Mouse (Mus musculus): ENCODE results near the gene Cldn14. TPM values are rescaled to one million over a fixed set of nuclear protein-coding genes. Genes with fewer than 3 reads are reported as not detected.

Cldn14 gene
- polyA plus RNA-seq, 2 experiments = 1.0 to 1.2 TPM

DNA sequence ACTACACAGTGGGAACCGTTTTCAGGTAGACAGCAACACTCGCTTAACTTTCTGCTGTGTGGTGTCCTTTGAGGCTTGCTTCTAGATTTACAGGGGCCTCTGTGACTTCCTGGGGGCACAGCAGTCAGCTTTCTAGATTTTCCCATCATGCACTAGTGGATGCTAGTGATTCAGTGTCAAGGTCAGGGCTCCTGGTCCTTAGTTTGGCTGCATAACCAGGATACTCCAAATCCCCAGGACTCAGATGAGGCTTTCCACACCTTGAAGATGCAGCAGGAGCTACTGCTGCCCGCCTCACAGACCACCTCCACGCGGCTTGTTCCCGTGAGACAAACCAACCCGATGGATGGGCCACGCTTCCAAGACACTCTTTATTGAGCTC lies 90.0 kb downstream of the Cldn14 start:
- Histone ChIP-seq H3K27me3 (ENCODE audit: control insufficient read depth, insufficient read depth, low read length) (no peaks in the 10 kb centered on the region), H3K9ac (replicated peaks) (no peak overlapping the region), H3K4me1 (replicated peaks; ENCODE audit: control insufficient read depth in 2 of 2, insufficient read depth in 2 of 2, low read length in 1 of 2) (peaks cover 0 to 3% of the 10 kb centered on the region in 2 experiments; a peak in 1 of 4 replicates), H3K9me3 (ENCODE audit: control insufficient read depth, low read length) (no peaks in the 10 kb centered on the region), H3K36me3 (replicated peaks; ENCODE audit: control insufficient read depth, insufficient read depth, low read depth) (no peaks in the 10 kb centered on the region), H3K4me2 (ENCODE audit: low read depth) (no peak overlapping the region), H3K4me3 (ENCODE audit: insufficient read depth in 1 of 2, low read depth in 2 of 2, low read length in 2 of 2) (no peak overlapping the region), H3K27ac (no peak overlapping the region)
- TF ChIP-seq EP300 (IDR thresholded peaks at IDR 0.05; ENCODE audit: low read depth) = no peak
- no peak for TF ChIP-seq CTCF (IDR thresholded peaks at IDR 0.05; ENCODE audit: low read depth)
- no peak for ATAC-seq (ENCODE audit: insufficient read depth)
- no peak for DNase-seq (ENCODE audit: low read depth in 3 of 3, low spot score in 3 of 3)
- 54% methylated on average over 8 of the region's 8 CpGs for whole genome bisulfite sequencing (ENCODE audit: insufficient replicate concordance)

DNA sequence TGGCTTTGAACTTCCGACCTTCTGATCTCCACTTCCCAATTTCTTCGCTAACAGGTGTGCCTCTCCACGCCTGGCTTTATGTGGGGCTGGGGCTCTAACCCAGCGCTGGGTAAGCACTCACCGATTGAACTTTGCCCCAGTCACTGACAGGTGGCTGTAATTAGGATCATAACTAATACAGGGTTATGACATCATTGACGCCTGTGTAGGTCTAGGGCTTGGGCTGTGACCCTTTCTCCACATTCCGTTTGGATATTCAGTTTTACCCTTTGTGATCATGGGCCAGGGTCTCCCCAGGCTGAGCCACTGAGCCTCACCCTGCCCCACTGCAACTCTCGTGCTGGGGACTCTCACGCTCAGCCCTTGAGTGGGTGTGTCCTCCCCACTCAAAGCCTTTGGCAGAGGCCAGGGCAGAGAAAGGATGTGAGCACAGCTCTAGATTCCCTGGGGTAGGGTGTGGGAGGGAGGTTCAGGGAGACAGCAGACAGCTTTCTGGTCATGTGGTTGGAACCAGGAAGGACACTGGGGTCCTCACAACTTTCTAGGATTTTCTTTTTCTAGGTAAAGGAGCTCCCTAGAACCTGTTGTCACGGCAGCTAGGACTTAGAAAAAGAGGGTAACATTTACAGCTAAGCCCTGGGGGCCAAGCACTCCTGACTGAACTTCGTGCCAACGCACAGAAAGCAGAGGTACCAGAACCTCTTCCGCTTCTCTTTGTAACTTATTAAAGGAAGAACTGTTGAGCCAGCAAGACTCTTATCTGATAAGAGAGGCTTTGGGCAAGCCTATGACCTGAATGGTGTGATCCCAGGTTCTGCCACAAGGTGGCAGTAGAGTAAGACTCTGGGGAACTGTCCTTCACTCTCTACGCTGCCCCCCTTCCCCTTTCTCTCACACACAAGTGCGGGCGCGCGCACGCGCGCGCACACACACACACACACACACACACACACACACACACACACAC lies 90.6 kb downstream of the Cldn14 start:
- no peak overlapping the region for H3K27ac ChIP-seq
- peak; percentile 88 for TF ChIP-seq CTCF (IDR thresholded peaks at IDR 0.05; ENCODE audit: low read depth)
- TF ChIP-seq EP300 (IDR thresholded peaks at IDR 0.05; ENCODE audit: low read depth) = no peak
- peaks cover 0 to 3% of the 10 kb centered on the region in 2 experiments; a peak in 1 of 4 replicates for H3K4me1 ChIP-seq (replicated peaks; ENCODE audit: control insufficient read depth in 2 of 2, insufficient read depth in 2 of 2, low read length in 1 of 2)
- 39% methylated on average over 18 of the region's 22 CpGs for WGBS (ENCODE audit: insufficient replicate concordance)
- ATAC-seq (ENCODE audit: insufficient read depth) (peak; percentile 44; the same call in 1 of the 2 replicates), DNase-seq (ENCODE audit: low read depth in 3 of 3, low spot score in 3 of 3) (peak; percentile 65 to 74 (median 73))
- no peak overlapping the region for H3K4me3 ChIP-seq (ENCODE audit: insufficient read depth in 1 of 2, low read depth in 2 of 2, low read length in 2 of 2)
- H3K9ac ChIP-seq (replicated peaks) = no peak overlapping the region
- H3K9me3 ChIP-seq (ENCODE audit: control insufficient read depth, low read length) = no peaks in the 10 kb centered on the region
- no peaks in the 10 kb centered on the region for H3K27me3 ChIP-seq (ENCODE audit: control insufficient read depth, insufficient read depth, low read length)
- H3K4me2 ChIP-seq (ENCODE audit: low read depth) = no peak overlapping the region
- no peaks in the 10 kb centered on the region for H3K36me3 ChIP-seq (replicated peaks; ENCODE audit: control insufficient read depth, insufficient read depth, low read depth)

- TF ChIP-seq CTCF (IDR thresholded peaks at IDR 0.05; ENCODE audit: low read depth) (peak; percentile 53), EP300 (IDR thresholded peaks at IDR 0.05; ENCODE audit: low read depth) (no peak)
- Histone ChIP-seq H3K27me3 (ENCODE audit: control insufficient read depth, insufficient read depth, low read length) (no peaks in the 10 kb centered on the region), H3K4me2 (ENCODE audit: low read depth) (no peak overlapping the region), H3K4me3 (ENCODE audit: insufficient read depth in 1 of 2, low read depth in 2 of 2, low read length in 2 of 2) (no peak overlapping the region), H3K9me3 (ENCODE audit: control insufficient read depth, low read length) (no peaks in the 10 kb centered on the region), H3K9ac (replicated peaks) (no peak overlapping the region), H3K4me1 (replicated peaks; ENCODE audit: control insufficient read depth in 2 of 2, insufficient read depth in 2 of 2, low read length in 1 of 2) (peaks cover 0 to 7% of the 10 kb centered on the region in 2 experiments; a peak in 2 of 4 replicates), H3K36me3 (replicated peaks; ENCODE audit: control insufficient read depth, insufficient read depth, low read depth) (no peaks in the 10 kb centered on the region), H3K27ac (no peak overlapping the region)
- WGBS (ENCODE audit: insufficient replicate concordance) = 28% methylated on average over 9 of the region's 10 CpGs
- ATAC-seq (ENCODE audit: insufficient read depth) = no peak
- DNase-seq (ENCODE audit: low read depth in 3 of 3, low spot score in 3 of 3) = no peak
Observed at GRCm38 (mm10) chr16:93915338-93915849, 93.2 kb downstream of the Cldn14 start.

DNA sequence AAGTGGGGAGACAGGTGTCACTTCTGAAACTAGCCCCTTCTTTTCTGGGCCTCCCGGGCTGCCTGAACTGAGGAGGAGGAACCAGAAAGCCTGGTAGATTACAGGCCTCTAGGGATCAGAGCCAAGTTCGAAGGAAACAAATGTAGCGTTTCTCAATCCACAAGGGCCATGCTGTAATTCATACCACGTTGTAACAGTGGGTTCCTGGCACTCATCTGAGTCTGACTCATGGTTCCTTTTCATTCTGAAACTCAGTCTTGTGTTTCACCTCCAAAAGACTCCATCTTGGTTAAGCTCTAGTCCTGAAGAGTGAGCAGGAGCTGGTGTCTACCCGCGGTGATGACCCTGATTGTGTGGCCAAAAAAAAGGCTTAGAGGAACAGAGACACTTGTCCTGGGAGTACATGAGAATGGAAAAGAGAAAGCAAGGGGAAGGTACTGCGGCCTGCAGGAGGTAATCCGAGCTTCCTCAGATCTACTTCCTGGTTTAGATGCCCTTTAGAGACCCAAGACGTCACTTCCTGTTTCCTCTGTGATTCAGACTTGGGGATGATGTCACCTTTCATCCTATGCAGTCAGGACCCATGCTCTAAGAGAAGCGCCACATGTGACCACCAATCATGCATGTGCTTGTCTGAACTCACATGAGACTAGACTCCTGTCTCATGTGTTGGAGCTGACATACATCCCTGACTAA lies 94.6 kb downstream of the Cldn14 start:
- no peaks in the 10 kb centered on the region for H3K36me3 ChIP-seq (replicated peaks; ENCODE audit: control insufficient read depth, insufficient read depth, low read depth)
- 57% methylated on average over 10 of the region's 10 CpGs for WGBS (ENCODE audit: insufficient replicate concordance)
- no peak overlapping the region for H3K9ac ChIP-seq (replicated peaks)
- H3K9me3 ChIP-seq (ENCODE audit: control insufficient read depth, low read length) = no peaks in the 10 kb centered on the region
- no peak overlapping the region for H3K4me2 ChIP-seq (ENCODE audit: low read depth)
- H3K4me1 ChIP-seq (replicated peaks; ENCODE audit: control insufficient read depth in 2 of 2, insufficient read depth in 2 of 2, low read length in 1 of 2) = peaks cover 0 to 7% of the 10 kb centered on the region in 2 experiments; a peak in 2 of 4 replicates
- no peak overlapping the region for H3K4me3 ChIP-seq (ENCODE audit: insufficient read depth in 1 of 2, low read depth in 2 of 2, low read length in 2 of 2)
- no peak overlapping the region; the same call in 1 of the 2 replicates for H3K27ac ChIP-seq
- ATAC-seq (ENCODE audit: insufficient read depth) (no peak), DNase-seq (ENCODE audit: low read depth in 3 of 3, low spot score in 3 of 3) (peak in 1 of 3 experiments; percentile 31)
- TF ChIP-seq EP300 (IDR thresholded peaks at IDR 0.05; ENCODE audit: low read depth) = no peak
- TF ChIP-seq CTCF (IDR thresholded peaks at IDR 0.05; ENCODE audit: low read depth) = no peak
- no peaks in the 10 kb centered on the region for H3K27me3 ChIP-seq (ENCODE audit: control insufficient read depth, insufficient read depth, low read length)

Data from liver, embryonic 14.5 days (tissue).